Mouse (Mus musculus) A20 (cell line): Measurements from ENCODE around the gene Gstm1.
A peak's percentile ranks its signal among the peaks of the same experiment; 100 is the strongest.
"Not testable (repeated sequence)": the region's sequence is repeated elsewhere in the genome, so short reads cannot be mapped to it uniquely, and the experiment has no call there.

ENCODE experiments used
- DNase-seq: peaks from one replicate; pipeline ENCODE4 v3.0.0-alpha.2; 2011; ENCODE audit warnings: low read depth, low spot score

Gstm1 gene

DNA sequence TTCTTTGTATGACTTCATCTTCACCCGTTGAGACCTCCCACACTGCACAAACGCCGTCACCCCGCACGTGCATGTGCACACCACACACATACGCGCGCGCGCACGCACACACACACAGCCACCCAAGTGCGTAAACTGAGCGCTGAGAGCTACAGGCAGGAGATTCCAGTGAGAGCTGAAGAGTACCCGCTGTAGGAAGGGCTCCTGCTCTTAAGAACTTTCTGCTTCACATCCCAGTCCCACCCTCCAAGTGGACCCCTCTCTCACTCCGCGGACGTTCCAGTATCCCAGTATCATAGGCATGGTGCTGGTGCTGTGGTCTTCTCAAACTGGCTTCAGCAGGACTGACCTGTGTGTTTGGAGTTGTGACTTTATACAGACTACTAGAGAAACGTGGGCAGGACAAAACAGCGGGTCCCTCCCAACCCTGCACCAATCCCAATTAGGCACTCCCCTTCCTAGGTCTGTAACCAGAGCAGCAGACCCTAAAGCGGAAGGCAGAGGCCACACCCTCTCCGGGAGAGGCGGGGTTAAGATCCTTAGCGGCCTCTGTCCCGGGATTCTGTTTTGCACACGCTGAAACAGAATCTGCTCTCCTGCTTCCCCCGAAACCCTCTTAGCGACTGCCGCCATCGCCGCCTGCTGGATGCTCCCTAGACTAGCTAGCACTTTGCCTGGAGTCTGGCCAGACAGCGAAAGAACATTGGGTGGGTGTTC lies at the start of gene Gstm1:
Gene Gstm1, minus strand, starts transcription at position 501 of the 717 bp plus-strand sequence.
- peak; percentile 69 for DNase-seq

DNA sequence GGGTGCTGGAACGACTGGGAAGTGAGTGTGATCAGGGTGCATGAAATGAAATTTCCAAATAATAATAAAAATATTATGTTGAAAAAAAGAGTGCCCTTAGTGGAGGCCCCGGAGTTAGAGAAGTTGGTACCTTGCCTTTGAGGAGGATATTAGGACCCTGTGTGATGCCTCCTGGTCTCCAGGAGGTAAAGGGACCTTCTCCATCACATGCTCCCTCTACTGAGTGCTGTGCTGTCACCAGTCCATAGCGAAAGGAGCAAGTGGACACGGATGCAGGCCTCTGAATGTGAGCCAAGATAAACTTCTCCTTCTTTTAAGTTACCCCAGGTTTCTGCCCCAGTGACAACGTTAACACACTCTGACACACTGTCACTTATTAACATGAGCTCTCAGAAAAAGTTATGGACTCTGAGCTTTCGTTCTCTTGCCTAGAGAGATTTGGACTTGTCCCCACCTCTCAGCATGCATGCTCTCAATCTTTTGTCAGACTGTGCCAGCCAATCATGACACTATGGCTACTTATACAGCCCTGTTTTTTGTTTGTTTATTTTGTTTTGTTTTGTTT lies 49.7 kb upstream of the Gstm1 start:
- DNase-seq, result no peak

DNA sequence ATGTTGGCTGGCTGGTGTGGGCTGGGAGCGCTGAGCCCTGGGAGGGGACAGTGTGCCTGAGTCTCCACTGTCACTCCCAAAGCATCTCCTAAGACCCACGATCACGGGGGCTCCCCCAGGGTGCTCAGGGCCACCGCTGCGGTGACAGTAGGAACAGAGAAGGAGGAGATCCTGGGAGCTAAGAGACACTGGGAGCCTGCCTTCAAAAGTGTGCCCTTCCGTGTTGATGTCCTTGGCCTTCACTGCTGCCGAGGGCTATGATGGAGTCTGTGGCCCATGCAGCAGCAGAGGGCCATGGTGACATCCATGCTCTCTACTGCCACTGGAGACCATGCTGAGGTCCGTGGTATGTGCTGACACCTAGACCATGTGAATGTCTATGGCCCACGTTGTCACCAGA lies 47.8 kb upstream of the Gstm1 start:
- DNase-seq, result no peak

DNA sequence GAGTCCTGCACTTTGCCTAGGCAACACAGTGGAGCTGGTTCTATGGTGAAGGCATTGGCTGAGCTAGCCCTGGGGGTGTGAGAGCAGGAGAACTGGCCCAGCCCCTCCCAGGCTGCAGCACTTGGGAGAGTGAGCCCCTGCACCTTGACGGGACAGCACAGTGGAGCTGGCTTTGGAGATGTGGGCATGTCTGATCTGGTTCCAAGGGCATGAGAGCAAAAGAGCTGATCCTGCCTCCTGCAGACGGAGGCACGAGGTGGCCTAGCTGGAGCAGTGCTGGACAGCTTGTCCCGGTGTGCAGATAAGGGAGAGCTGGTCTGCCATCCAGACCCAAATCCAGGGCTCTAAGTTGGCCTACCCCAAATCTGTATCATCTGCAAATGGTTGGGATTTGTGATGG lies 46.9 kb upstream of the Gstm1 start:
- no peak for DNase-seq

DNA sequence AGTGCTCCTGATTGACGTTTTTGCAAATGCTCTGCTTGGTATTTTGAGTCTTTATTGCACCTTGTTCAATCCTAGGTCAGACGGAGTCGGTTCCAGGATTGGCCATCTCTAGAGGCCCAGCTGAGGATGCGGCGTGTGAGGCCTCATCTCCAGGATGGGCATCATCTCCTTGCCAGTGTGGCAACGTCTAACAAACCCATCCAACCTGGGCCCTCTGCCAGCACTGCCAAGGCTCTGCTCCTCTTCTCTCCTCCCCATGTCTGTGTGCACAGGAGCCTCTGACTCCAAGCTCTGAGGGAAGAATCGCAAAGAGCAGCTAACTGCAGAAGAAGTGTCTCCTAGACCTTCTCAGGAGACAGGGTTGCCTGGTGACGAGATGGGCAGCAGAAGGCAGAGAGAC lies 44.9 kb upstream of the Gstm1 start:
- no peak for DNase-seq

DNA sequence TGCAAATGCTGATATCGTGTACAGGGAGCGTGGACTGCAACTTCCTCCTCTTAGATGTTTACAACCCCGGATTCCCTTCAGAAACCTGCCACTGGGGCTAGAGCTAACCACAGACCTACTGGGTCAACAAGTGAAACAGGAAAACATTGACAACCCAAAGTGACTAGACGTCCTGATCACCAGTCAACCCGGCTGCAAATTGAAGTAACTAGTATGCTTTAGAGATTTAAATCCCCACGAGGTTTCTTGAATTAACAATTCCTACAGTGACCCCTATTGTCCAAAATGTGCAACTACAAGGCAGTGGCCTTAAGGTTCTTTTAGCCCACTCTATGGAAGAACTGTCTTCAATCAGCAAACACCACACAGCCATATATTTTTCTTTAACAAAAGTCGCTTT lies 43.6 kb upstream of the Gstm1 start:
- peak; percentile 81 for DNase-seq

DNA sequence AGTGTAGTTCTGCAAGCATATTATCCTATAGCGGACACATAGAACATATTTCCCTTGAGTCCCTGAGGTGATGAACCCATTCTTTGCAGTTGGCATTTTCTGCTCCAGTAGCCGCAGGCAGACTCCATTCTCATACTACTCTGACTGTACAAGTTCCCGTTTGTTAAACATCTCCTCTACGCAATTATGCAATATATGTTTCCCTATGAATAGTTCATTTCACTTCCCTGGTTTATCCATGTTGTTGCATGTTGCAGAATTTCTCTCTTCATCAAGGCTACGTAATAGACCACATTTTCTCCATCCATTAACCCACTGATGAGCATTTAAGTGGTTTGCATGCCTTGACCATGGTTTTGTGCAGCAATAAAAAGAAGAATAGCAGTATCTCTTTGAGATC lies 32.7 kb upstream of the Gstm1 start:
- no peak for DNase-seq

DNA sequence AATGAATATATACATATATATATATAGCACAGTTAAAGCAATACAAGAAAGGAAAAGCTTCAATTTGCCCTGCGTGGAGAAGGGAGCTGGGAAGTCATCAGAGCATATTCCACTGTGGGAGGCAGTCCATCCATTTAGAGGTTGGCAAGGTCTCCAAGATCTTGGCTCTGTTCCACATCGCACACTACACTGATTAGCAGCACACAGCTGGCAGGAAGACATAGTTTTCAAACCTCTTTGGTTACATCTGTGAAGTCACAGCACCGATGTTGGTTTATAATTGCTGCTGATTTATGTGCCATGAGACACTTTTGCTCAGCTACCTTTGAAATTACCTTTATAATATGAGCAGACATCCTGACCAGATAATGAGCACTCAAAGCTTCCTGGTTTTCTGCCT lies 30.5 kb upstream of the Gstm1 start:
- no peak for DNase-seq

DNA sequence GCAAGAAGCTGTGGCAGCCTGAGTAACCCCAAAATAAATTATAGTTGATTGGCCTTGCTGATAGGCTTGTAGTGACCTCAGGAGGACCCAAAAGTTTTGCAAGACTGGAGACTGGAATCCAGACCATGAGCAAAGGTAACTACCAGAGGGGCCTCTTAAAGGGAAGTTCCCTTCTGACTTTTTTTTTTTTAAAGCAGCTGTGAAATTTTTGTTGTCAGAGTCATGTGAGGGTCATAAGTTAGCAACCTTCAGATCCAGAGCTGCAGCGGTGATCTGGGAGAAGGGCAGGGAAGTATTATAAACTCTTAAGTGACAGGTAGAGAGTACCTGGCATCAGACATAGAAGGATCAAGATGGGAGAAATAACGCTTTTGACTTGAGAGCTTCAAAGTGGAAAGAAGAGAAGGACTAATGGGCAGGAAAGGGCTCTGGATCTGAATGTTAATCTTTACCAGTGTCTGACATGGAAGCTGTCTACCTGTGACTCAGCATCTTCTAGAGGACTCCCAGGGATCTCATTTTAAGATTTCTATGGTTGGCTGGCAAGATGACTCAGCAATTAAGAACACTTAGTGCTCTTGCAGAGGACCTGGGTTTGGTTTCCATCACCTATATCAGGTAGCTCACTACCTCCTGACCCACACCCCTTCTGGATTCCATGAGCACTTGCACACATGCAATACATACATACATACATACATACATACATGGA lies 29.3 kb upstream of the Gstm1 start:
- DNase-seq, result no peak

DNA sequence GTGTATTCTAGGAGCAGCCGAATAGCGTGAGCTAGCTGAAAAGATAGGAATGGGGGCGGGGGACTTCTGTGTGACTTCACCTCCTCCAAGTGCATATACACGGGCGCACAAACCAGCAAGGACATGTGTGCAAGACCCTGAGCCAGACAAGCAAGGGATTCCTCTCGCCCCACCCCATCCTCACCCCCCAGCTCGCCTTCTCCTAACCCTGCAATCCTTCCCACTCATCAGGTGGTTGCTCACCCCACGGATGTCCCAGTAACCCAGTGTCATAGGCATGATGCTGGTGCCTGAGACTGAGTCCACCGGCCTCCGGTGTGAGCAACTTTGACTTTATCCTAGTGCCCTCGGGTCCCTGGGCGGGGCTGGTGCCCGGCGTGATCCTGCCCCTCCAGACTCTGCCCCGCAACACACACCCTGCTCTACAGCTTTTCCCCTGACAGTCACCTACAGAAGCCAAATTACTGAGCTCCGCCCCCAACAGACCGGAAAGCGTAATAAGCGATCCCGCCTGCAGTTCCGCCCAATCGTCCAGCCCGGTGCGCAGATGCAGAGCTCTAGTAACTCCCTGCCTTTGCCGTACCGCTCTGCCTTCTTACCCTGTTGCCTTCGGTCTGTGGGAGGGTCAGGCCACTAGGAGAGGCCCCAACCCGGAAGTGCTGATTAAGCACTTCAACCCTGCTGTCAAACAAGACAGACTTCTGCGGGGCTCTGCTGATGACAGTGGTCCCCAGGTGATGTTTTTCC lies 26.8 kb upstream of the Gstm1 start, which contains the start of gene Gstm4:
Gene Gstm4, minus strand, starts transcription at position 501 of the 747 bp plus-strand sequence.
- peak; percentile 96 for DNase-seq

DNA sequence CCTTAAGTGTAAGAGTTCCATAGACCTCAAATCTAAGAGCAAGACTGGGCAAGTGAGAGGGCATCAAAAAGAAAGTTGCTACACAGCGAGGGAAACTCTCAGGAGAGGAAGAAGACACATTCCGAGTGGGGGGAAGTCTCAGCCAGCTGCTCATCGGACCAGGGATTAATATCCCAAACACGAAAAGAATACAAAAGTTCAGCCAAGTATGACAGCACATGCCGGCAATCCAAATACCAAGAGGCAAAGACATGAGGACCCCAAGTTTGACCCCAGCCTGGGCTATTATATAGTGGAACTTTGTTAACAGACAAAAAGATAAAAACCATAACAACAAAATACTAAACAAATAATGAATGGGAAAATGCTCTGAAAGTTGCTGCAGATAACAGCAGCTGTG lies 15.4 kb upstream of the Gstm1 start:
- no peak for DNase-seq

DNA sequence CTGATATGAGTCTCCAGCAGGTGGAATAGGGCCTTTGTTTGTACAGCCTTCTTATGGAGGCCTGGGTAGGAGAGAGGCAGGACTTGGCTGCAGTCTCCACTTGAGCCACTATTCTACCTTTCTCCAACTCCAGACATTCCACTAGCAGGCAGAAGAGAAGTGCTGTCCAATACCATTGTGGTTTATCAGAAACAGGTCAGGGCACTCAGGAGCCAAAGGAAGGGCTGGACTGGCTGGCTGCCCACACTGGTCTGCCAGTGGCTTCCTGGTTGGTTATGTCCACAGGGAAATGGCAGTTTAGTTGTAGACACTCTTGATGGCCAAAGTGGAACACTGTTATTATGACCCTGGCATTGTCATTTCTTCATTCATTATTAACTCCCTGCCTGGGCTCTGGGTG lies 14.3 kb upstream of the Gstm1 start:
- DNase-seq, result no peak

DNA sequence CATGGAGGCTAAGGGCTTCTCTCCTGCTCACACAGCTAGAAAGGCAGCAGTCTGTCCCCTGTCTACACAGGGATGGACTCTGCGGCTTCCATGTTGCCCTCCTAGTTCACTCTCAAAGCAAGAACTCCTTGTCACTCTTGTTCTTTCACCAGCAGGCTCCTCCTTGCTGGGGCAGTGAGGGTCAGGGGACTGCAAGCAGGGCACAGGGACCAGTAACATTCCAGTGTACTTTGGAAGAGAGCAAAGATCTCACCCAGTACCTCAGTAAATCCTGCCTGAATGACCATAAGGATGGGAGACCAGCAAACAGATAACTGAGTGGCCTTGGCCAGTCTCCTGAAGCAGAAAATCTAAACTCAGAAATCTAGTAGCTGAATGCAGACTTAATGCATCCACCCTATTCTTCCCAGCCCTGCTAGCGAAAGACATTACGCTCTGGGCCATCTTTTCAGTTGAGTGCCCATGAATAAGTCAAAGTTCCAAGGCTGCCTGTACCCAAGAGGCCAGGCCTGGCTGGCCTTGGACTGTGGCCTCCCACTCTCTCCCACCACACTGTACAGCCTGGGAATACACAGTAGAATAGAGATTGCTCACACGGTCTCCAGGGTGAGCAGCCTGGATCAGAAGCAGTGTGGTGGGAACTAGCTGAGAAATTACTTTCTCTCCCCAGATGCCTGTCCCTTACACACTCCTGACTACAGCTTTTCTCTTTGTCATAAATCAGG lies 11.0 kb upstream of the Gstm1 start:
- DNase-seq, result no peak

DNA sequence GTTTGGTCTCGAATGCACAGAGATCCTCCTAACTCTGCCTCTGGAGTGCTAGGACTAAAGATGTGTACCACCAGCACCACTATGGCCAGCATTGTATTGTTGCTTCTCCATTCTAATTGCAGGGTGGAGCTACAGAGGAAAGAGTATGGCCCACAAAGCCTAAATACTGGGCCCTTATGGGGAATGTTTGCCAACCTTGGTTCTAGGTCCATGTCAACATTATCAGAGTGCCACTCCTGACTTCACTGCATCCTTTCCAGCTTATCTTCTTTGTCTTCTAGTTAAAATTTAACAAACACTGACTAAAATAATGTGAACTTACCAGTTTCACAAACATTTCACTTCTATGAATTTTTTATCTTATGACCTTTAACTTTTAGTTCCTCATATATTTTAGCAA lies 8.8 kb upstream of the Gstm1 start:
- no peak for DNase-seq

DNA sequence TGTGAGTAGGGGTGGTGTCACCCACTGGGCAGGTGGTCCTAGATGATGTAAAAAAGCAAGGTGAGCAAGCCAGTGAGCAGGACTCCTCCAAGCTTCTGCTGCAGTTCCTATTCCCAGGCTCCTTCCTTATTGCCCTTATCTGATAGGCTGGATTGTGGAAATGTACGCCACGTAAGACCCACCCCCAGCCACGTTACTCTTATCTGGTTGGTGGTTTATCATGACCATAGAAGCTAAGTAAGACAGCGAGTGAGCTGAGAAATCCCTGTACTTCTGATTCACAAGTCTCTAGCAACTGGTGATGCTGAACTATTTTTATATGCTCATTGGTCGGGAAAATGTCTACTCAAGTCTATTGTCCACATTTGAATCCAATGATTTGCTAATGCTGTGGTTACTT lies 8.3 kb upstream of the Gstm1 start:
- DNase-seq, result no peak

DNA sequence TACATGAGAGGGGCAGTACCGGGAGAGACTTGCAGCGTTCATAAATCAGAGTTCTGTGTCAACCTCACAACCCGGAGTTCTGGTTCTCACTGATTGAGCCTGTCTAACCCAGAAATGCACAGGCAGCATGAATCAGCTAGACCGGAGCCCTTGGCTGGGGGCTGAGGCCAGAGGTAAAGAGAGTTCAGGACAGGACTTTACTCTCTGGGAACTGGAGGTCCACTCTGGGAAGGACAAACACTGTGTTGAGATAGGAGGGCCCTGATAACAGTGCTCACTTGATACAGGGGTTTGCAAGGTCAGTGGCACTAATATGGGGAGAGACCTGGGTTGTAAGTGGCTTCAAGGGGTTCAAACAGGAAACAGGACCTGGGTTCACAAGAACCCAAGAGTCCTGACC lies 7.5 kb upstream of the Gstm1 start:
- no peak for DNase-seq

DNA sequence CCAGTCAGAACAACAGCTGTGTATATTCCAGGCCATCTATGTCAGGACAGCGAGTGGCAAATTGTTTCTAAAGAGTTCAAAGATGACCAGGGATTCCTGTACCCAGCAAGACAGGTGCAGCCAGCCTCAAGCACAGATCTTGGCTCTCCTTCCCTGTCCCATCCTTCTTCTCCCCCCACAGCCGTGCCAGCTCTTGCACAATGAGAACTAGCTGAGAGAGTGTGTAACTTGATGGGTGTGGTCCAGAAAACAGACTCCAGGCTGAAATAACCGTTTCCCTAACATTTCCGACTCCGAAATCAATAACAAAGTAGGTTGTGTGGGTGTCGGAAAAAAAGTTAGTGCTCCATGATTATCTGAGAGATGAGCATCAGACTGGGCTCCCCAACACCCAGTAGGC lies 4.9 kb upstream of the Gstm1 start:
- DNase-seq, result no peak

DNA sequence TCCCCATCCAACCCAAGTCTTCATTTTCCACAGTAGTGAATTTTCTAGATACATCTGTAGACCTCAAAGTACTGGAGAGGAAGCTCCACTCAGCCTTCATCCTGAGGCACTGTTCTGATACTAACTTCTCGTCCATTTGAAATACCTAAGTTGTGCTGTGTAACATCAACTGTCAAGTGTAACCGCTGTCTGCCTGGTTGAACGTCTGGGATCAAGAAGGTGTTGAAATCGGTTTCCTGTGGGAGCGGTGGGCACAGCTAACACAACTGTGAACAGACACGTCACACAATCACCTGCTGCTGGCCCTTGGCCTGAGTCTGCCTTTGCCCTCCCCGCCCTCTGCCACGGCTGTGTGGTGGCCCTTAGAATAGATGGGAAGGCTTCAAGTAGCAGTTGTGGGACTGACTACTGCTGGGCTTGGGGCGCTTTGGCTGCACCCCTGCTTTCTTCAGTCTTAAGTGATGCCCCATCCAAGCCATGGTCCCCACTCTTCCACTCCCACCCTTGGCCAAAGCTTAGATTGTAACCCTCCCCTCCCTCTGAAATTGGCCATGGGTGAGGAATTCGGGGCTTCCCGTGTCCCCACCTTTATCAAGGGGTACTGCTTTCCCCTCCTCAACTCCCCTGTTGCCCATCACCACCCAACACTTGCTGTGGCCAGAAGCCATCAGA lies 2.7 kb upstream of the Gstm1 start:
- not testable (repeated sequence) for DNase-seq

DNA sequence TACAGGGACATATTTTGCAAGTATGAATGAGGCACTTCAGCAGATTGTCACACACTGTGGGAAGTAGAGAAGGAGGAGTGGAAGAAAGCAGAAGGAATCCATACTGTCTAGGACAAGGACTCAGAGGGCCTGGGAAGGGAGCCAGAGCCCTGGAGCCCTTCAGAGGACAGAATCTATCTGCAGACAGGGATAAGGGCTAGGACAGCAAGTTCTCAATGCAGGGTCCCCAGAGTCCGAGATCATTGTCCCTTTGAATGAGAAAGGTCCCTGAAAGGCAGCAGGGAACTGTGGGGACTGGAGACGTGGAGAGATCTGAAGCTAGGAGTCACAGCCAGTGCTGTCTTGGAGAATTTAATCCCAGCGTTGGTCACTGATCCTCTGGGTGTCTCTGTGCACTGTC lies 1.5 kb upstream of the Gstm1 start:
- DNase-seq, result not testable (repeated sequence)

DNA sequence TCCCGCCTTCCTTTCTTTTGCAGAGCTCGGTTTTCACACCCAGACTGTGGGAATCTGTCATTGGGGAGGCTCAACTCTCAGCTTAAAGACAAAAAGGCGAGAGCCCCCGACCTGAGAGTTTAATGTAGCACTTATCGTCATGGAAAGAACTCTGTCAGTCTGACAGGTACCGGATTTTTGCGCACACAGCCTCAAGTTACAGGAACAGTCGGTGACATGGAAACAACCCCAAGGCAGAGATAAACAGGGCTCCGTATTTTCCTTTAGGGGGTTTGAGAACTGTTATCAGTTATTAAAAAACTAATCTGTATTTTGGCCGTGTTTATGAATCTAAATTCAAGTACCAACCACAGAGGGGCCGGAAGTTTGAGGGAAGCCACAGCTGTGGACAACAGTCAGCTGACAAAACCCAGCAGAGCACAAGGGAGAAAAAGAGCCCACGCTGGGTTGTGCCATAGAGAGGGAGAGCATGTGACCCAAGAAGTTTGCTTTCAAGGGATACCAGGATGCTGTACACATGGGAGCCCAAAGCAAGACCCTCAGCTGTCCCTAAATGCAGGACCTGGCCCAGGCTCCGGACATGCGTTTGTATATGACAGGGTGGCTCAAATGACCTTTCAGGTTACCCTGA lies 532 bp upstream of the Gstm1 start:
- no peak for DNase-seq

DNA sequence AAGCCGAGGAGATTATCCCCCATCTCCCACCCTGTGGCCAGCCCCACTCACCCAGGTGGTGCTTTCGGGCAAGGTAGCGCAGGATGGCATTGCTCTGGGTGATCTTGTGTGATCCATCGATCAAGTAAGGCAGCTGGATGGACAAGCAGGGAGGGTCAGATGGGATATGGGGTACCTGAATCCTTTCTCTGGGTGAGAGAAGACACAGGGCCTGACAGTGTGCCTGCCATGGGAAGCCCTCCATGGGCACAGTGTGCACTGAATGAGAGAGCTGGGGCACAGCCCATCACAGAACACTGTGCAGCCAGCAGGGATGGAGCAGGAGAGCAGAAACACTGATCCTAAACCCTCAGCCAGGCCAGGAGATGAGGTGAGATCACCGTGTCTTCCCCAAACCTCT lies 1.3 kb downstream of the Gstm1 start:
- not testable (repeated sequence) for DNase-seq
